Mouse (Mus musculus) testis, adult 2 months (tissue): Measurements from ENCODE around the gene Igsf8. TPM values are rescaled to one million over a fixed set of nuclear protein-coding genes. Genes with fewer than 3 reads are reported as not detected.
A peak's percentile ranks its signal among the peaks of the same experiment; 100 is the strongest.

Experiments used
- H3K27ac ChIP-seq: fragments of 200-500 bp; 2 replicates; pipeline ENCODE4 v1.5.1; 2012; ENCODE audit warnings: low read depth, low read length; ENCODE audit not compliant: control insufficient read depth, insufficient read depth
- H3K27me3 ChIP-seq: fragments of 200-500 bp; 2 replicates; pipeline ENCODE4 v1.6.1; 2012; ENCODE audit warnings: mild to moderate bottlenecking, low read length, moderate library complexity; ENCODE audit not compliant: control insufficient read depth, insufficient read depth
- H3K36me3 ChIP-seq: fragments of 200-500 bp; 2 replicates; pipeline ENCODE4 v1.6.1; 2012; ENCODE audit warnings: mild to moderate bottlenecking, low read length; ENCODE audit not compliant: control insufficient read depth, insufficient read depth
- H3K4me1 ChIP-seq: fragments of 200-500 bp; 2 replicates; pipeline ENCODE4 v1.6.1; 2012; ENCODE audit warnings: low read length; ENCODE audit not compliant: control insufficient read depth, insufficient read depth
- H3K4me3 ChIP-seq: fragments of 200-500 bp; 2 replicates; pipeline ENCODE4 v1.5.1; 2012; ENCODE audit warnings: low read depth, mild to moderate bottlenecking, low read length, moderate library complexity, mixed read lengths; ENCODE audit not compliant: control insufficient read depth
- CTCF ChIP-seq: fragments of 200-500 bp; IDR thresholded peaks from 2 replicates; pipeline ENCODE4 v1.5.1; 2012; ENCODE audit warnings: low read depth, mild to moderate bottlenecking, inconsistent platforms, low read length, moderate library complexity; ENCODE audit not compliant: control insufficient read depth, insufficient read depth, insufficient replicate concordance
- POLR2A ChIP-seq: fragments of 200-500 bp; IDR thresholded peaks from 2 replicates; pipeline ENCODE4 v1.6.1; 2012; ENCODE audit warnings: low read depth, mild to moderate bottlenecking, inconsistent platforms, low read length, moderate library complexity; ENCODE audit not compliant: control insufficient read depth
- polyA plus RNA-seq: library from polyadenylated mRNA; depleted of rRNA; stranded (reverse); fragments of >200 nt; gene quantifications from 2 replicates; pipeline ENCODE4 v1.2.3, GENCODE M21; 2012

Igsf8 gene
- polyA plus RNA-seq, 1 experiment = 52.2 TPM

DNA sequence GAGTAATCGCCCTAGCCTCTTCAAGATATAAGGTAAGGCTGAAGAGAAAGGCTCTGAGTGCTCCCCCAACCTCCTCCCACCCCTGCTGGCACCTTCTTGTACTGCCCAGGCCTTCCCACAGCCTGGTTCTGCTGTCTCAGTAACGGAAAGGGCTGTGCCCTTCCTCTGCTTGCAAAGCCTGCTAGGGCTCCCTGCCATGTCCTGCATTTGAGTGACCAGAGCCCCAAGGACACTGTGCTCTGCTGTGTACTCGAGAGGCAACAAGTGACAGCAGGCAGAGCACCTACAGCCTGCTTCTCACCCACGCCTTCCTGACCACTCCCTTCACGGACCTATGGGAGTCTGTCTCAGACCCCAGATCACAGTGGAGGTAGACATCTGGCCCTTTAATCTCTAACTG, 38.8 kb downstream of the Igsf8 start:
- peak overlapping the region; percentile 75 for H3K27ac ChIP-seq
- H3K4me1 ChIP-seq = peaks cover 3% of the 10 kb centered on the region
- H3K4me3 ChIP-seq = no peak overlapping the region
- no peaks in the 10 kb centered on the region for H3K27me3 ChIP-seq
- H3K36me3 ChIP-seq = no peaks in the 10 kb centered on the region
- TF ChIP-seq CTCF (no peak), POLR2A (0 out of 2 replicates have a peak, but pooled peaks have one; percentile 14)

DNA sequence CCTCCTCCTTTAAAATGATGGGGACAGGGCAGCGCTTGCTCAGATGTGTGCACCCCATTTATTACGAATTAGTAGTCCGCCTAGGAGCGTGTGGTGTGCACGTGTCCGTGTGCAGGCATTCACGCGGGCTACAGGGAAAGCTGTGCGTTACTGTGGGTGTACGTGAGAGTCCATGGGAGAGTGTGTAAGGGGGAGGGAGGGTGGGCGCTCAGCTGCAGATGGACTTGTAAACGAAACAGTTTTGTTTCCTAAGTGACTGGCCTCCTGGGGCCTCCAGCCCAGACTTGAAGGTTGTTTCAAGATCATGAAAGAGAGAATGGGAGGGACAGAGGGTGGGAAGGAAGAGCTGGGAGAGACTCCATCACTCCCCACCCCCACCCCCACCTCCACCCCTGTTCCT, 39.7 kb downstream of the Igsf8 start:
- Histone ChIP-seq H3K4me1 (peaks cover 3% of the 10 kb centered on the region), H3K27ac (no peak overlapping the region), H3K4me3 (no peak overlapping the region), H3K36me3 (no peaks in the 10 kb centered on the region), H3K27me3 (no peaks in the 10 kb centered on the region)
- no peak for TF ChIP-seq POLR2A
- TF ChIP-seq CTCF = no peak

GRCm38 (mm10) chr1:172302311-172302710, 40.9 kb downstream of the Igsf8 start:
- H3K36me3 ChIP-seq = no peaks in the 10 kb centered on the region
- no peak for TF ChIP-seq POLR2A
- TF ChIP-seq CTCF = no peak
- H3K27me3 ChIP-seq = no peaks in the 10 kb centered on the region
- H3K4me3 ChIP-seq = no peak overlapping the region
- H3K4me1 ChIP-seq = peaks cover 3% of the 10 kb centered on the region
- no peak overlapping the region for H3K27ac ChIP-seq

GRCm38 (mm10) chr1:172302851-172303250, 41.4 kb downstream of the Igsf8 start:
- Histone ChIP-seq H3K4me1 (peaks cover 3% of the 10 kb centered on the region), H3K4me3 (no peak overlapping the region), H3K27me3 (no peaks in the 10 kb centered on the region), H3K36me3 (no peaks in the 10 kb centered on the region), H3K27ac (no peak overlapping the region)
- no peak for TF ChIP-seq CTCF
- no peak for TF ChIP-seq POLR2A

- Histone ChIP-seq H3K27me3 (no peaks in the 10 kb centered on the region), H3K27ac (no peak overlapping the region), H3K36me3 (no peaks in the 10 kb centered on the region), H3K4me1 (no peaks in the 10 kb centered on the region; the same call in none of the 2 replicates), H3K4me3 (no peak overlapping the region)
- TF ChIP-seq POLR2A (no peak), CTCF (no peak)
These were observed 43.0 kb downstream of the Igsf8 start for GRCm38 (mm10) chr1:172304443-172304842.

DNA sequence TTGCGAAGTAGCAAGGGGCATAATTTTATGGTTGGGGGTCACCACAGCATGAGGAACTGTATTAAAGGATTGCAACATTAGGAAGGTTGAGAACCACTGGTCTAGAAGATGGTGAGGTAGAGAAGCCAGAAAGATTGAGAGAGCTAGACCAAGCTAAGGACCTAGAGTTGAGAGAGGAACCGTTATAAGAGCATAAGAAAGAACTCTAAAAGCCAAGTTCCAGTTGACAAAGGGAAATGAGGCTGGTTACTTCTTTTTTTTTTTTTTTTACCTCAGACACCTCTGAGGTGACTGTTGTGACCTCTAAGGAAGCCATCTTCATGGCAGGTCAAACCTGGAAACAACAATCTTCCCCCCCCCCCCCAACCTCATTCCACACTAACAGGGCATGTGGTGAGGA, 43.7 kb downstream of the Igsf8 start:
- TF ChIP-seq CTCF (no peak), POLR2A (no peak)
- Histone ChIP-seq H3K27me3 (no peaks in the 10 kb centered on the region), H3K27ac (no peak overlapping the region), H3K36me3 (no peaks in the 10 kb centered on the region), H3K4me1 (peaks cover 2% of the 10 kb centered on the region), H3K4me3 (no peak overlapping the region)

- H3K36me3 ChIP-seq = no peaks in the 10 kb centered on the region
- no peaks in the 10 kb centered on the region for H3K27me3 ChIP-seq
- peak overlapping the region; percentile 57 for H3K27ac ChIP-seq
- peaks cover 2% of the 10 kb centered on the region for H3K4me1 ChIP-seq
- TF ChIP-seq POLR2A = no peak
- TF ChIP-seq CTCF = no peak
- no peak overlapping the region for H3K4me3 ChIP-seq
These were observed 44.2 kb downstream of the Igsf8 start for GRCm38 (mm10) chr1:172305635-172306034.

DNA sequence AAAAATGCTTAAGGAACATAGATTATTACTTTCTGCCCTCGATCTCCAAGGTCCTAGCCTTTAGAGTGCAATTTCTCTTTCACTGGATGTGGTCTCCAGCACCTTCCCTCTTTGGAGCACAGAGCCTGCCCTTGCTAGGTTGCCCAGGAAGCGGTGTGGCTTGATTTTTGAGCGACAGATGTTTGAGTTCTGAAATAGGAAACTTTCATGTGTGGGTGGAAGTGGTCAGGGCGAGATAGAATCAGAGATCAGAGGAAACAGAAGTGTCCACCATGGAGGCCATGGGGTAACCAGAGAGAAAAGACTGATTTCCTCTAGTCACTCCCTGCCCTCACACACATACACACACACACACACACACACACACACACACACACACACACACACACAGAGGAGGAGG, 44.8 kb downstream of the Igsf8 start:
- peaks cover 2% of the 10 kb centered on the region for H3K4me1 ChIP-seq
- H3K27me3 ChIP-seq = no peaks in the 10 kb centered on the region
- TF ChIP-seq POLR2A (no peak), CTCF (no peak)
- H3K36me3 ChIP-seq = no peaks in the 10 kb centered on the region
- H3K4me3 ChIP-seq = no peak overlapping the region
- H3K27ac ChIP-seq = peak overlapping the region; percentile 57
